Mouse (Mus musculus) neural tube, embryonic 10.5 days (tissue): ENCODE results near the gene Ptpn14.

Experiments used
- DNase-seq: peaks from one replicate; pipeline ENCODE4 v3.0.0-alpha.2; 2017; ENCODE audit warnings: low spot score; ENCODE audit errors: extremely low spot score

Gene Ptpn14

DNA sequence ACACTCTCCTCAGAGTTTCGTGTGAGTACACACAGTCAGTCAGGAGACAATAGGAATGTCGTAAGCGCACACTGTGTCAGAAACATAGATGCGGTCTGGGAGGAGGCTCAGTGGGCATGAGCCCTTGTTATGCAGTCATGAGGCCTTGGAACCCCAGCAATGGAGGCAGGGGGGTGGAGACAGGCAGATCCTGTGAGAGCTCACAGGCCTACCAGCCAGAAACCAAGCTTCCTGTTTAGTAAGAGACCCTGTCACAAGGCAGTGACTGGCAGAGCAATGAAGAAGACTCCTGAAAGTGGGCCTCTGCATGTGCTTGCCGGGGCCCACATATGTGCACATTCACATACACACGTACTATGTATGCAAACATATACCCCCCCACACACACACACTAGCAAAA, 79.9 kb downstream of the Ptpn14 start:
- DNase-seq, result no peak

DNA sequence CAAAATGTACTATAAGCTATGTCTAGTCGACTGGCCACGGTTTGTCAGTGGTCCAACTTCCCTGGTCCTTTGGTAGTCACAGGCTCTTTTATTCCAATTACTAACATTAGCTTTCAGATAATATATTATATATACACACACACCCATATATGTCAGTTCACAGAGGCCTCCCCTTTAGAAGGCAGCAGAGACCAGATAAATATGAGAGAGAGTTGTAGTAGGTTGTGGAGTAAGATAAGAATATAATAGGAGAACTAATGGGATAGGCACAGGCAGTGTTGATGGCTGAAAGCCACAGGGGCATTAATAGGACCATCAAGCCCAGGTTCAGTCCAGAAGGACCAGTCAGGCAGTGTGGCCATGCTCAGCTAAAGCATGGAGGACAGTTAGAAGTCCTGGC, 80.4 kb downstream of the Ptpn14 start:
- DNase-seq, result no peak

DNA sequence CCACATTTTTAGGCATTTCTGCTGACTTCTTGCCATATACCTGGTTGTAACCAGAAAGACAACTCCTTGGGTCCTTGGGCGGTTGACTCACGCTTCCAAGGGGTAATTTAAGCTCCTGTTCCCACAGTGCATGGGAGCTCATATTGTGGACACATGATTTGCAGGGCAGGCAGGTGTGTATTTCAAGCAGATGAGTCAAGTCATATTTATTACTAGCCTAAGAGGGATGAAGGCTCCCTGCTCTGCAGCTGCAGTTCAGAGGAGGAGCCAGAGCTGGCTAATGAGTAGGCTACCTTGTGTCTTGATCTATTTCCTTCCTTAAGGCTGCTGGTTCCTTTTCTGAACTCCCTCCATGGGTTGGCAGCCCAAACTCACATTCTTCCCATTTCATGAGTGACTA, 83.7 kb downstream of the Ptpn14 start:
- DNase-seq, result no peak

DNA sequence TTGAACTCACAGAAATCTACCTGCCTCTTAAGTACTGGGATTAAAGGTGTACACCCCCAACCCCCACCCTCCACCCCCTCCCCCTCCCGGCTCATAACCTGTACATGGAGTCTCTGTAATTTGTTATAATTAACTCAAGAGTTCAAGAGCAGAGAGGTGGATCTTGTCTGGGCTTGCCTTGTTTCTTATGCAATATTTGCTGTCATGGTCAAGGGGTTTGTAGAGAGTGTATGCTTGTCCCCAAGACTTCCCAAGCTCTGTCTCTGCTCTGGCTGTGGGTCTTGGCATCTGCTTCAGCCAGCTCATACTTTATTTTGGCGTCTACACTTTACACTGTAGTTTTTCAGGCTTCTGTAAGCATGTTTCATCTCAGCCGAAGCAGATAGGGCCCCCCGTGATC, 86.3 kb downstream of the Ptpn14 start:
- DNase-seq, result no peak

DNA sequence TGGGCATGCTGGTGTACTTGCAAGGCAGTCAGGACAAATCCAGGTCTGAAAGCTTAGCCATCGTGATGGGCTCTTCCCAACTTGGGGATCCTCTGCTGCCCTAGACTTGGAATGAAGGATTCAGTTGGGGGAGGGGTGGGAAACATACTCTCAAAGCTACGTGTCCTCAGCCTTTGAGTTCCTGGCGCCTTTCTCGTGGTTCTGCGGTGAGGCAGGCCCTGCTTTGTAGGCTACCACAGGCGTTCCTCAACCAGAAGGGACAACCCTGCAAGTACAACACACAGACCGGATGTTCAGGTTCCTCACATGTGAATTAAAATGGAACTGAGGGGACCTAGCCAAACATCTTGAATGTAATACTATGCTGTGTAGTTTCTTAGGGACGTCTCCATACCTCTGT, 89.0 kb downstream of the Ptpn14 start:
- no peak for DNase-seq

DNA sequence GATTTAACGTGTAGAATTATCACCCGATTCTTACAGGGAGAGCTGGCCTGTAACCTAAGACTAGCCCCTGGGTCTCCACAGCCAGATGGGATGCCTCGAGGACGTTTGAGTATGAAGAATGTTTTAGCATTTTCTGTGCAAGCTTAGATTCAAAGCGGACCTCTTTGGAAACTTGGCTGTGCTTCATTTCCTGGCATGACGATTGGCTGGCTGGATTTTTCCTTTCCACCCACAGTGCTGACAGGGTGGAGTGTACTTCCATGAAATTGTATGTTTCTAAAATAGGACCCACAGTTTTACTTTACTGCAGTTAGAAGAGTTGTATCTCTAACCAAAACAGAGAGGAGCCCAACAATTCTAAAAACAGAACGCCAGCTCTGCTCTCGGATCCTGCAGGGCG, 89.7 kb downstream of the Ptpn14 start:
- no peak for DNase-seq

DNA sequence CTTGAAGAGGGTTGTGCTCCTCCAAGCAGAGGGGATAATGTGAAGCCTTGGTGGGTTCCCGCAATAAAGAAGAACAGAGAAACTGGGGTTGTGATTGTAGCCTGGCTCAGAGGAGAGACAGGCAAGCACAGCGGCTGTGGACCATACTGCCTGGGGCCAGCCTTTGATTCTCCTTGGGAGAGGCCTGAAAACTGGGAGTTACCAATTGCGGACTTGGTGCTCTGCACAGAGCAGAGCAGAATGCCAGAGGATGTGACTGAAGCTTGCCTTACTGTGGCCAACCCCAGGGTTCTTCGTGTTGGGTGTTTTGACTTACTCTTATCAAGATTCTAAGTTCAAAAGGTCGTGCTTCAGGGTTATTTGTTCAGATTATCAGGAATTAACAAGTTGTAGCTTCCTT, 92.0 kb downstream of the Ptpn14 start:
- DNase-seq, result no peak

DNA sequence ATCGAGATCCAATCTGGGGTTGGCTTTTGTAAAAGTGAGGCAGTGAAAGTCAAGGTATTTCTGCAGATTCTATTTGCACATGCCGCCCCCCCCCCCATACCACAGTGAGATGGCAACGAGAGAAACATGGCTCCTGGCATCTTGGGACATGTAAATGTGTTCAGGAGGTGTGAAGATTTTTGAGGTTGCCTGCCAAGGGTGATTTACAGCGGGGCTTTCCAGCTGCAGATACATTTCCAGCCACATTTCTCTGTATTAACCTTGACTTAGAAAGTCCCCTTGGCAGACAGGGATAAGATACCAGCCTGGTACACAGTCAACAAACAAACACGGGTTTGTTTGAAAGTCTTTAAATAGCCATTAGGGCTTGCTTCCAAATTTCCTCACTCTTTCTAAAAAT, 96.4 kb downstream of the Ptpn14 start:
- DNase-seq, result no peak

DNA sequence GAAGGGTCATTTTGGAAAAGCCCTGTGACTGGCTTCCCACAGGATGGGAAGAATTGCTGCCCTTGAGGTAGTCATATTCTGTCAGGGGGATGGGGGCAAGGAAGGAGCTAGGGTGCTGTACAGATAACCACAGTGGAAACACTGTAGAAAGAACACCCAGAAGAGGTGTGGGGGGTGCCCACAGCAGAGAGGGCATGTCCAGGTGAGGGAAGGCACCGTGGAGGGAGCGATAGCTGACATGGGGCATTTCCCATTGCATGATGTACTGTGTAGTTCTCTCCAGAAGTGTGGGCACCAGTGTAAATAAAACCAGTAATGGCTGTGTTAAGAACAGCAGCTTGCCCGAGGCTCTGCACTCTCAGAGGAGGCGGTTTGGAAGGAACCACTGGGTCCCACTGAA, 102.3 kb downstream of the Ptpn14 start:
- no peak for DNase-seq

DNA sequence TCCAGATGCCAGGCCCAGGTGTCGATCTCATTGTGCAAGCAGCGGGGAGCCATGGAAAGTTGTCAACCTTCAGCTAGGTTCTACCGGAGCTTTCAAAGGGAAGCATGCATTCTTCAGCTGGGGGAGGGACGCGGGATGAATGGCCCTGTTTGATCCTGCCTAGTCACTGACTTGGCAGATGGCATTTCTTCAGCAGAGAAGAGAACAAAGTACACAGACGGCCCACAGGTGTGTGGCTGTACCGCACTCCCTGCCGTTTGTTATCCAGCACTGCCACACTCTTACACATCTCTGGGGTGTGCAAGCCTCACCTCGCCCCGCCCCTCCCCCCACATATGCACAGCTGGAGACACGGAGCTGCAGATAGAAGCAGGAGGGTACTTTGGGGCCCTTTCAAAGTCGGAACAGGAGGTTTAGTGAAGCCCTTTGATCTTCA, 102.7 kb downstream of the Ptpn14 start:
- no peak for DNase-seq

DNA sequence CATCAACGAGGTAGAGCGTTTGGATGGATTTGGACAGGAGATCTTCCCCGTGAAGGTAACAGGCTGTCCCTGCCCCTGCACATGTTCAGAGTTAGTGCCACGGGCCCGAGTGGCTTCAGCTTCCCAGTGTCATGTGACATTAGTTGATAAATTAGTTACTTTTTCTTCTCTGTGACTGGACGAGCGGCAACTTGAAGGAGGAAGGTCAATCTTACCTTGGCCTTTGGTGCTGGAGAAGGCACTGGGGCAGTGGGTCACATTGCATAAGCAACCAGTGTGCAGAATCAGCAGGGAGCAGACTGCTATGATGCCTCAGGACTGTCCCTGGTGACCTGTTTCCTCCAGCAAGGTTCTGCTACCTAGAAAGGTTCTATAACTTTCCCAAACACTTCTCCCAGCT, 105.3 kb downstream of the Ptpn14 start:
- DNase-seq, result no peak

DNA sequence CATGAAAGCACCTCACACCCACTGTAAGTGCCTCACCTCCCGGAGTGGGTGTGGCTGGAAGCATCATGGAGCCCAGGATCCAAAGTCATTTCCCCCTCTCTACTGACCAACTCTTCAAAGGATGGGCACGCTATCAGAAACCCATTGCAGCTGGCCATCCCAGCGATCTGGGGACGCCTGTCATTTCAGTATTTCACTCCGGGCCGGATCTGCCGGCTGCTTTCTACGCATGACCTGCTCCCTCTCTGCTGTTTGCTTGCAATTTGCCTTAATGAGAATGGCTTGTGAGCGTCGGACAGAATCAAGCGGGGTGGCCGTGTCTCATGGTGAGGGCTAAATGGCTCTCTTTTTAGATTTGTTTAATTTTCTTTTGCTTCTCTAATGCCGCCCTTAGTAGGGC, 106.1 kb downstream of the Ptpn14 start:
- no peak for DNase-seq

DNA sequence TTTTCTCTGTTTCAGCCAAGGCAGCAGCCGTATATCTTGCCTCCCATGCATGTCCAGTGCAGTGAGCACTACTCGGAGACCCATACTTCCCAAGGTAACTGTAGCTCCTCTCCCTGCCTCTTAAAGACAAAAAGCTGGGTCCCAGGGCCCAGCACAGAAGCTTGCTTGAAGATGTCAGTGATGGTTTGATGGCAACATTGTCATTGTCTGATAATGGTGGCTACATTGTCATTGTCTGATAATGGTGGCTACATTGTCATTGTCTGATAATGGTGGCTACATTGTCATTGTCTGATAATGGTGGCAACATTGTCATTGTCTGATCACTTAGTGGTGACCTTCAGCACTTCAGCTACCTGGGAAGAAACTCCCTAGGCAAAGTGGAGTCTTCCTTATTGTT, 118.3 kb downstream of the Ptpn14 start:
- no peak for DNase-seq

DNA sequence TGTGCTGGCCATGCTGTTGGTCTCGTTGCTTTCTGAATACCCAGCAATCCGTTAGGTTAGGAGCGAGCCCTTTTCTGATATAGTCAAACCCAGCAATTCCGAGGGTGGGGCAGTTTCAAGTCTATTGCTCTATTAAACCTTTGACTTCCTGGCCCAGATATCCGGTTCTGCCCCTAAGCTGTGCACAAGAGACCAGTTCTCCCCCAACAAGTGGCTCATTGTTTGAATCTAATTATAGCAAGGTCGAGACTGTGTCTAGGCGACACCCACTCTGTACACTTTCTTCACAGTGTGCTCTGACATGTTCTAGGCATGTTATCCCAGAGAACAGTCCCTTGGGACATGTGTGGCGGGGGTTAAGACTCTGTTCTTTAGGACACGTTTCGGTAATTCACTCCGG, 121.5 kb downstream of the Ptpn14 start:
- DNase-seq, result no peak

DNA sequence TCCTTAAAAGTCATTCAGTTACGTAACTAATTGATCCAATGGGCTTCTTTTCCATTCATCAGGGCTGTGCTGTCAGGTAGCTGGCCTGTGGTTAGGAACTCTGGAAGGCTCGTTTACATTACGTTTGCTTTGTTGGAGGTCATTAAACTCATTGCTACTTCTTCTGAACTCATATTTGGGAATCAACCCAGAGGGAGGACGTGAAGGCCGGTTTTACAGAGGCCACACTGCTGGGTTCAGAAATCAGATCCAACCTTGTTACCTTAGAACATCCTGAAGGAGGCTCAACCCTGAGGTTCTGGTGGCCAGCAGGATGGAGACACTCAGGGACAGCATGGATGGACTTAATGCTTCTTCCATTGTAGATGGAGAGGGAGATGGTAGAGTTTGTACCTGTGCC, 124.0 kb downstream of the Ptpn14 start:
- no peak for DNase-seq

DNA sequence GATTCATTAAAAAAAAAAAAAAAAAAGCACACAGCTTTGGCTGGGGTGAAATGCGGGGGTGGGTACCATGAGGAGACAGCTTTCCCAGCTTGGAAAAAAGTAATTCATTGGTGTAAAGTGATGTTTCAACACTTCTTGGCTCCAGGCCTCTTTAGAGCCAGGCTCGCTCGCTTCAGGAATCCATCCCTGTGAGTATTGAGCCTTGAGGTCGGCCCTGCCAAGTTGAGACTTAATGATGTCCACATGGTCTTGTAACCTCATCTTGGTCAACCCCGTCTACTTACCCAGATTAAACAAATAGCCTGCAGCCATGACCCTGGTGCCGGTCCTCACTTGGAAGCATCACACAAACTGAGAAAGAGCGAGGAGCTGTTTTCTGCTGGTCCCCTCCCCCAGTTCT, 124.4 kb downstream of the Ptpn14 start:
- no peak for DNase-seq

DNA sequence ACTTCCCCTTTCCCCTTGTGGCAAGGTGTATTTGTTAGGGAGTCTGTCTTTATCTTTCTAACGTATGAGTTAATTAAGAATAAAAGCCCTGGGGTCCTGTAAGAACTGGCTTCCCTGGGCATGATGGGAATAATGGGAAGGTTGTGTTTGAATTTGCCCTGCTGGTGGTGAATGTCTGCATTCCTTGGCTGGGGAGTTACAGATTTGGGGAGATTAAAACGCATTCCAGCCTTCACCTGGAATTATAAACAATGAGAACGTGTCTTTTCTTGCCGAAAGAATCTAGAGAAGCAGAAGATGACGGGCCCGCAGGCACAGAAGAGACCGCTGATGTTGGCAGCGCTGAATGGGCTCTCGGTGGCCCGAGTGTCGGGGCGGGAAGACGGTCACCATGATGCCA, 126.6 kb downstream of the Ptpn14 start:
- DNase-seq, result no peak

DNA sequence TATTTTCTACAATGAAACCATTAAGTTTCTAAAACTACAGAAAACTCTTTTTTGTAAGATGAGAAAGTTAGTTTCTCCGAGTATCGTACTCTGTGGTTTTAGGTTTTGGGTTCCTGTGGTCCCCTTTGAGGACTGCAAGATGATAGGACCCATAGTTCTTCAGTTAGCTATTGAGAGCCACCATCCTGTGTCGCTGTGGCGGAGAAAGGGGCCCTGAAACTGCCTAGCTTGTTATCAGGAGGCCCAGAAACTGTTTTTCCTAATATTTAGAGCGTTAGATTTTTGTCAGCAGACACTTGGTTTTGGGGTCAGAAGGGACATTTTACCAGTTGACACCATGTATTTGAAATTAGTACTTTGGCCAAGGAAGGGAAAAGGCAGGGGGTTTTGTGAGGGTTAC, 127.7 kb downstream of the Ptpn14 start:
- no peak for DNase-seq

DNA sequence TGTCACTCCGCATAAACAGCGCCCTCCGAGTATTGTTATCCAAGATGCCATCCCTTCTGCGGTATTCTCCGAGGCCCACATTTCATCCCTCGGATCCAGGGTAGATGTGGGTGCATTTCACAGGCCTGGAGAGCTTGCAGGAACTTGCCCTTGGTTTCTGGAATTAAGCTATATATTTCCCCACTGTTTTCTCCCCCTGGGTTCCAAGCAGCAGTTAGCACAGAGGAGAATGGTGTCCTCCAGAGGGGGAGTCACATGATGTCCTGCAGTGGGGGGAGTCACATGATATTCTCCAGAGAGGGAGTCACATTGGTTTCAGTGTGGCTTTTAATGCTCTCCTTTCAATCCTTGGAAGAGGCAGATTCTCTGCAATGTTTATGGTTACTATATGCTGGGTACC, 130.3 kb downstream of the Ptpn14 start:
- no peak for DNase-seq

DNA sequence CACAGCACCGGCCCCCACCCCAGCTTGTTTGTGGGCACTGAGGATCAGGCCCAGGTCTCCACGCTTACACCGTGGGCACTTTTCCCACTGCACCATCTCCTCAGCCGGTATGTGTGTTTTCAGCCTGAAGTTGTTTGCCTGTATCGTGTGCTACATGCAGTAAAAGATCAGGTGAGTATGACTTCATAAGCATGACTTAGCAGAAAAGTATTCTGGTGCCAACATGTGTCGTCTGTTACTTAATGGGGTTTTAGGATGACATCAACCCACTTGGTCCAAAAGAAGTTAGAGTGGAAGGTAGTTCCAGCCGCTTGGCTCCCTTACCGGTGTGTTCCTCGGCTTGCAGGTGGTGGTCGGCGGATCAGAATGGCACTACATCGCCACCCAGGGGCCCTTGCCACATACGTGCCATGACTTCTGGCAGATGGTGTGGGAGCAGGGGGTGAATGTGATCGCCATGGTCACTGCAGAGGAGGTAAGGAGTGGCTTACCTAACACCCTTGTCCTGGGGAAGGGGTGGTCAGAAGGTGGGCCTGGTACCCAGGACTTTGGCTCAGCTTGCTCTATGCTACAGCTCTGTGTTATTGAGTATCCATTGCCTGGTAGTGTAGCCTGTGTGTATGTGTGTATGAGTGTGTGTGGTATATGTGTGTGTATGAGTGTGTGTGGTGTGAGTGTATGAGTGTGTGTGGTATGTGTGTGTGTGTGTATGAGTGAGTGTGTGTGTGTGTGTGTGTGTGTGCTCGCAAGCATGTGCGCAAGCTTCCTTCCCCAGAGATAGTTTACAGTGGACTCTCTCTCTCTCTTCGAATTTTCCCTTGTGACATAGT, 132.3 kb downstream of the Ptpn14 start:
- DNase-seq, result no peak

DNA sequence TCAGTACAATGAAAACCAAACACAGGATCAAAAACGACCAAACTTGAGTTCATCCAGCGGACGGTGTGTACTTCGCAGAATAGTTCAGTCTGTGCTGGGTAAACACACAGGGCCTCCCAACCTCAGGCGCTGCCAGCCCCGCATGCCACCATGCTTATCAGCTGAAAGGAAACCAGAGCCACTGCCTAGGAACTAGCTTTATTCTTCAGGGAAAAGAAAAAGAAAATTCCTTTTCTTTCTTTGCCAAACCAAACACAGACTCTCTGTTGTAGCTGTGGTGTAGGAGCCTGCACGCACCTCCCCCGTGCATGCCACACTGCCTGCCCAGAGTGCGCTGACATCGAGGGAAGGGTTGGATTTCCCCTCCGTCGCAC, 132.9 kb downstream of the Ptpn14 start:
- no peak for DNase-seq

DNA sequence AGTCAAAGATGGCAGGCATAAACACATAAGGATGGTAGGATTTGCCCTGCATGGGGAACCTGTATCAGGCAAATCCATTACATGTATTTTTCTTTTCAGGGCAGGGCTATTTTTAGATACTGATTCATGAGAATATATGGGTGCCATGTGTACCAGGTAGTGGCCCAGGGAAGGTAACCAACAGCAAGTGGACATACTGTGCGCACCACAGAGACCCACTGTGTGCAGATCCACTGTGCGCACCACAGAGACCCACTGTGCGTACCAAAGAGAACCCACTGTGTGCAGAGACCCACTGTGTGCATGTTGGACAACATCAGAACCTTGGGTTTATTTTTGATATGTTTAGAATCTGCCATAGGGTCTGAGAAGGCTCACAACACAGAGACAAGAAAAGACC, 135.7 kb downstream of the Ptpn14 start:
- DNase-seq, result no peak

DNA sequence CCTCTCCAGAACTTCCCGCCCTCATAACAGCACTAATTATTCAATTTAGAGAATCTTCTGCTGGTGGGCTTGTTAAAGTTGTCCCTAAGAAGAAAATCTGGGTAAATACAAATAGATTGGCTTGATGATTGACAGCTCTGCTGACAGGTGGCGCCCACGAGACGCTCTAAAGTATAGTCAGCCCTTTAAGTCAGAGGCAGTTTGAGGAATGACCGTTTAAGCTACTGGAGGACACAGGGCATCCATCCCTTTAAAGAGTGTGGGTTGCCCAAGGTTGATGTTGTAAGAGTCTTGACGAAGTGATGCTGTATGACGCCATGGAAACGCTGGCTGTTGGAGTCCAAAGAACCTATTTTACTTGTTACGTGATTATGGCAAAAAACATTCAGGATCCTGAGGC, 136.2 kb downstream of the Ptpn14 start:
- DNase-seq, result no peak
